Mouse (Mus musculus): Measurements from ENCODE around the gene Olfr1392.

Olfr1392 gene

GRCm38 (mm10) chr11:49266671-49267070 lies 18.4 kb upstream of the Olfr1392 start:
- Histone ChIP-seq H3K9me3 (ENCODE audit: low read length) (no peaks in the 10 kb centered on the region), H3K4me3 (replicated peaks; ENCODE audit: low read length) (no peak overlapping the region), H3K27me3 (ENCODE audit: insufficient read depth, low read length) (no peaks in the 10 kb centered on the region), H3K36me3 (ENCODE audit: insufficient read depth, low read length) (peaks cover 4% of the 10 kb centered on the region; the same call in 1 of the 2 replicates), H3K4me1 (replicated peaks; ENCODE audit: low read depth, low read length) (peaks cover 29% of the 10 kb centered on the region)
- no peak for TF ChIP-seq CTCF (conservative IDR thresholded peaks at IDR 0.05; ENCODE audit: low read length)

- Histone ChIP-seq H3K4me3 (replicated peaks; ENCODE audit: low read length) (no peak overlapping the region), H3K4me1 (replicated peaks; ENCODE audit: low read depth, low read length) (peaks cover 23% of the 10 kb centered on the region), H3K36me3 (ENCODE audit: insufficient read depth, low read length) (0 out of 2 replicates have a peak, but pooled peaks cover 3% of the 10 kb centered on the region), H3K9me3 (ENCODE audit: low read length) (no peaks in the 10 kb centered on the region), H3K27me3 (ENCODE audit: insufficient read depth, low read length) (no peaks in the 10 kb centered on the region)
- TF ChIP-seq NANOG (IDR thresholded peaks at IDR 0.05; ENCODE audit: borderline replicate concordance, low read length) (no peak), POU5F1 (IDR thresholded peaks at IDR 0.05; ENCODE audit: borderline replicate concordance, low read length) (no peak)
These were observed 17.8 kb upstream of the Olfr1392 start for GRCm38 (mm10) chr11:49267316-49267715.

- H3K9me3 ChIP-seq (ENCODE audit: low read length) = no peaks in the 10 kb centered on the region
- H3K27me3 ChIP-seq (ENCODE audit: insufficient read depth, low read length) = no peaks in the 10 kb centered on the region
- no peaks in the 10 kb centered on the region for H3K36me3 ChIP-seq (ENCODE audit: insufficient read depth, low read length)
- no peak for TF ChIP-seq NANOG (IDR thresholded peaks at IDR 0.05; ENCODE audit: borderline replicate concordance, low read length)
- no peak for TF ChIP-seq CTCF (conservative IDR thresholded peaks at IDR 0.05; ENCODE audit: low read length)
- no peak for TF ChIP-seq POU5F1 (IDR thresholded peaks at IDR 0.05; ENCODE audit: borderline replicate concordance, low read length)
- peaks cover 15% of the 10 kb centered on the region for H3K4me1 ChIP-seq (replicated peaks; ENCODE audit: low read depth, low read length)
- H3K4me3 ChIP-seq (replicated peaks; ENCODE audit: low read length) = no peak overlapping the region
These were observed 17.0 kb upstream of the Olfr1392 start for GRCm38 (mm10) chr11:49267970-49268579.

- TF ChIP-seq POU5F1 (IDR thresholded peaks at IDR 0.05; ENCODE audit: borderline replicate concordance, low read length) (no peak), CTCF (conservative IDR thresholded peaks at IDR 0.05; ENCODE audit: low read length) (no peak), NANOG (IDR thresholded peaks at IDR 0.05; ENCODE audit: borderline replicate concordance, low read length) (no peak)
These were observed 15.3 kb upstream of the Olfr1392 start for GRCm38 (mm10) chr11:49269761-49270160.

GRCm38 (mm10) chr11:49270368-49270767 lies 14.7 kb upstream of the Olfr1392 start:
- Histone ChIP-seq H3K27me3 (ENCODE audit: insufficient read depth, low read length) (no peaks in the 10 kb centered on the region), H3K9me3 (ENCODE audit: low read length) (no peaks in the 10 kb centered on the region), H3K4me3 (replicated peaks; ENCODE audit: low read length) (no peak overlapping the region), H3K4me1 (replicated peaks; ENCODE audit: low read depth, low read length) (no peaks in the 10 kb centered on the region), H3K36me3 (ENCODE audit: insufficient read depth, low read length) (no peaks in the 10 kb centered on the region)
- TF ChIP-seq NANOG (IDR thresholded peaks at IDR 0.05; ENCODE audit: borderline replicate concordance, low read length) (no peak), POU5F1 (IDR thresholded peaks at IDR 0.05; ENCODE audit: borderline replicate concordance, low read length) (no peak), CTCF (conservative IDR thresholded peaks at IDR 0.05; ENCODE audit: low read length) (no peak)

More at GRCm38 (mm10) chr11:49269761-49270160, 15.3 kb upstream of the Olfr1392 start:
- no peaks in the 10 kb centered on the region for H3K9me3 ChIP-seq (ENCODE audit: low read length)
- no peaks in the 10 kb centered on the region for H3K36me3 ChIP-seq (ENCODE audit: insufficient read depth, low read length)
- H3K27me3 ChIP-seq (ENCODE audit: insufficient read depth, low read length) = no peaks in the 10 kb centered on the region
- no peak overlapping the region for H3K4me3 ChIP-seq (replicated peaks; ENCODE audit: low read length)
- peaks cover 5% of the 10 kb centered on the region for H3K4me1 ChIP-seq (replicated peaks; ENCODE audit: low read depth, low read length)

GRCm38 (mm10) chr11:49271334-49271733 lies 13.7 kb upstream of the Olfr1392 start:
- H3K36me3 ChIP-seq (ENCODE audit: insufficient read depth, low read length) = no peaks in the 10 kb centered on the region
- no peak overlapping the region for H3K4me3 ChIP-seq (replicated peaks; ENCODE audit: low read length)
- no peaks in the 10 kb centered on the region for H3K9me3 ChIP-seq (ENCODE audit: low read length)
- TF ChIP-seq POU5F1 (IDR thresholded peaks at IDR 0.05; ENCODE audit: borderline replicate concordance, low read length) (no peak), CTCF (conservative IDR thresholded peaks at IDR 0.05; ENCODE audit: low read length) (peak; percentile 79), NANOG (IDR thresholded peaks at IDR 0.05; ENCODE audit: borderline replicate concordance, low read length) (no peak)
- no peaks in the 10 kb centered on the region for H3K27me3 ChIP-seq (ENCODE audit: insufficient read depth, low read length)
- no peaks in the 10 kb centered on the region for H3K4me1 ChIP-seq (replicated peaks; ENCODE audit: low read depth, low read length)

- no peaks in the 10 kb centered on the region for H3K4me1 ChIP-seq (replicated peaks; ENCODE audit: low read depth, low read length)
These were observed 11.1 kb upstream of the Olfr1392 start for GRCm38 (mm10) chr11:49273834-49274519.

GRCm38 (mm10) chr11:49278222-49278621 lies 6.9 kb upstream of the Olfr1392 start, which contains the start of gene Olfr1393:
Olfr1393 (plus strand) TSS chr11:49278304.
- no peak for TF ChIP-seq CTCF (conservative IDR thresholded peaks at IDR 0.05; ENCODE audit: low read length)
- no peak for TF ChIP-seq POU5F1 (IDR thresholded peaks at IDR 0.05; ENCODE audit: borderline replicate concordance, low read length)
- no peak for TF ChIP-seq NANOG (IDR thresholded peaks at IDR 0.05; ENCODE audit: borderline replicate concordance, low read length)
- Histone ChIP-seq H3K9me3 (ENCODE audit: low read length) (no peaks in the 10 kb centered on the region), H3K4me1 (replicated peaks; ENCODE audit: low read depth, low read length) (no peaks in the 10 kb centered on the region), H3K27me3 (ENCODE audit: insufficient read depth, low read length) (no peaks in the 10 kb centered on the region), H3K36me3 (ENCODE audit: insufficient read depth, low read length) (no peaks in the 10 kb centered on the region), H3K4me3 (replicated peaks; ENCODE audit: low read length) (no peak within 1 kb of the TSS)

More at GRCm38 (mm10) chr11:49273834-49274519, 11.1 kb upstream of the Olfr1392 start:
- no peak for TF ChIP-seq NANOG (IDR thresholded peaks at IDR 0.05; ENCODE audit: borderline replicate concordance, low read length)
- no peak for TF ChIP-seq POU5F1 (IDR thresholded peaks at IDR 0.05; ENCODE audit: borderline replicate concordance, low read length)
- TF ChIP-seq CTCF (conservative IDR thresholded peaks at IDR 0.05; ENCODE audit: low read length) = no peak
- H3K27me3 ChIP-seq (ENCODE audit: insufficient read depth, low read length) = no peaks in the 10 kb centered on the region
- H3K9me3 ChIP-seq (ENCODE audit: low read length) = no peaks in the 10 kb centered on the region
- no peak overlapping the region for H3K4me3 ChIP-seq (replicated peaks; ENCODE audit: low read length)
- no peaks in the 10 kb centered on the region for H3K36me3 ChIP-seq (ENCODE audit: insufficient read depth, low read length)

All from E14TG2a.4 (cell line).